Mouse (Mus musculus): ENCODE measurements around the gene Olfr5. TPM values are rescaled to one million over a fixed set of nuclear protein-coding genes. Genes with fewer than 3 reads are reported as not detected.
"Not testable (repeated sequence)": the region's sequence is repeated elsewhere in the genome, so short reads cannot be mapped to it uniquely, and the experiment has no call there.

Gene Olfr5
- polyA plus RNA-seq (2014; fragmentation: Nextera tagmentation; extraction: Ambion mirVana): not detected in 2 replicates

DNA sequence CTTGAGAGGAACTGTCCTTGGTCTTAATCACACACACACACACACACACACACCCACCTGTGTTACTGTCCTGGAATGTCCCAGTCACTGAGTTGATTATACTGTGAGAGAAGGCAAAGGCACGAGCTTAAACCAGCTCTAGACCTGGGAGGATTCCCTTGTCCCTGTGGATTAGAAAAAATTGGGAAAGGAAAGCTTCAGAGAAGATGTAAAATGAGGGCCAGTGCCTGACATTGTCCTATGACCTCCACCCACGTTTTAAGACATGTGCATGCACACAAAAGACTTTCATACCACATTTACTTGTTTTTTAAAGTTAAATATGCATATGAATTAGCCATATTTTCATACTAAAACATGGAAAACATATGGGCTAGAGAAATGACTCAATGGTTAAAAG is at the start of gene Olfr5:
Olfr5 (minus strand) TSS at position 101 of the 400 bp plus-strand sequence.
- Histone ChIP-seq H3K4me1 (ENCODE audit: control insufficient read depth in 2 of 2, insufficient read depth in 2 of 2, low read length in 2 of 2) (no peaks in the 10 kb centered on the region), H3K9ac (ENCODE audit: low read length) (no peak within 1 kb of the TSS), H3K4me3 (ENCODE audit: control insufficient read depth in 1 of 2, insufficient read depth in 1 of 2, low read depth in 1 of 2, low read length in 2 of 2) (no peak within 1 kb of the TSS), H3K27ac (replicated peaks in 1 of 2; ENCODE audit: control insufficient read depth in 1 of 2, insufficient read depth in 1 of 2, low read depth in 2 of 2, low read length in 2 of 2) (no peak within 1 kb of the TSS), H3K4me2 (ENCODE audit: low read length) (no peak within 1 kb of the TSS), H3K36me3 (ENCODE audit: control insufficient read depth, insufficient read depth, low read length) (no peaks in the 10 kb centered on the region), H3K9me3 (ENCODE audit: control insufficient read depth, low read length) (peaks cover 8% of the 10 kb centered on the region; the same call in 1 of the 2 replicates), H3K27me3 (ENCODE audit: control insufficient read depth, insufficient read depth, low read length) (no peaks in the 10 kb centered on the region)
- WGBS: 24% methylated on average over 2 of the region's 2 CpGs
- ATAC-seq (ENCODE audit: insufficient number of reproducible peaks, insufficient read depth, low FRiP score, low read depth): no peak

GRCm38 (mm10) chr7:6526141-6526540 is 39.4 kb upstream of the Olfr5 start:
- H3K9ac ChIP-seq (ENCODE audit: low read length): no peak overlapping the region
- 65% methylated on average over 5 of the region's 5 CpGs for WGBS
- no peak for ATAC-seq (ENCODE audit: insufficient number of reproducible peaks, insufficient read depth, low FRiP score, low read depth)
- H3K27me3 ChIP-seq (ENCODE audit: control insufficient read depth, insufficient read depth, low read length): no peaks in the 10 kb centered on the region
- no peak overlapping the region for H3K4me3 ChIP-seq (ENCODE audit: control insufficient read depth in 1 of 2, insufficient read depth in 1 of 2, low read depth in 1 of 2, low read length in 2 of 2)
- H3K27ac ChIP-seq (replicated peaks in 1 of 2; ENCODE audit: control insufficient read depth in 1 of 2, insufficient read depth in 1 of 2, low read depth in 2 of 2, low read length in 2 of 2): no peak overlapping the region
- no peaks in the 10 kb centered on the region for H3K36me3 ChIP-seq (ENCODE audit: control insufficient read depth, insufficient read depth, low read length)
- no peak overlapping the region for H3K4me2 ChIP-seq (ENCODE audit: low read length)
- H3K9me3 ChIP-seq (ENCODE audit: control insufficient read depth, low read length): peaks cover 20% of the 10 kb centered on the region; the same call in 1 of the 2 replicates
- no peaks in the 10 kb centered on the region for H3K4me1 ChIP-seq (ENCODE audit: control insufficient read depth in 2 of 2, insufficient read depth in 2 of 2, low read length in 2 of 2)

- no peak overlapping the region for H3K27ac ChIP-seq (replicated peaks in 1 of 2; ENCODE audit: control insufficient read depth in 1 of 2, insufficient read depth in 1 of 2, low read depth in 2 of 2, low read length in 2 of 2)
- no peak overlapping the region for H3K4me2 ChIP-seq (ENCODE audit: low read length)
- no peaks in the 10 kb centered on the region for H3K36me3 ChIP-seq (ENCODE audit: control insufficient read depth, insufficient read depth, low read length)
- no peak for ATAC-seq (ENCODE audit: insufficient number of reproducible peaks, insufficient read depth, low FRiP score, low read depth)
- WGBS: 56% methylated on average over 3 of the region's 3 CpGs
- H3K27me3 ChIP-seq (ENCODE audit: control insufficient read depth, insufficient read depth, low read length): no peaks in the 10 kb centered on the region
- peaks cover 22% of the 10 kb centered on the region; the same call in 1 of the 2 replicates for H3K9me3 ChIP-seq (ENCODE audit: control insufficient read depth, low read length)
- H3K9ac ChIP-seq (ENCODE audit: low read length): no peak overlapping the region
- H3K4me3 ChIP-seq (ENCODE audit: control insufficient read depth in 1 of 2, insufficient read depth in 1 of 2, low read depth in 1 of 2, low read length in 2 of 2): no peak overlapping the region
- H3K4me1 ChIP-seq (ENCODE audit: control insufficient read depth in 2 of 2, insufficient read depth in 2 of 2, low read length in 2 of 2): no peaks in the 10 kb centered on the region
Measured at GRCm38 (mm10) chr7:6525001-6525400, 38.3 kb upstream of the Olfr5 start.

GRCm38 (mm10) chr7:6522850-6523249 is 36.1 kb upstream of the Olfr5 start, which contains the start of gene Olfr1349:
Olfr1349 (minus strand) TSS chr7:6522950.
- WGBS: 69% methylated on average over 5 of the region's 5 CpGs
- H3K4me3 ChIP-seq (ENCODE audit: control insufficient read depth in 1 of 2, insufficient read depth in 1 of 2, low read depth in 1 of 2, low read length in 2 of 2): no peak within 1 kb of the TSS
- H3K9ac ChIP-seq (ENCODE audit: low read length): no peak within 1 kb of the TSS
- no peak within 1 kb of the TSS for H3K4me2 ChIP-seq (ENCODE audit: low read length)
- H3K4me1 ChIP-seq (ENCODE audit: control insufficient read depth in 2 of 2, insufficient read depth in 2 of 2, low read length in 2 of 2): no peaks in the 10 kb centered on the region
- H3K27ac ChIP-seq (replicated peaks in 1 of 2; ENCODE audit: control insufficient read depth in 1 of 2, insufficient read depth in 1 of 2, low read depth in 2 of 2, low read length in 2 of 2): no peak within 1 kb of the TSS
- H3K9me3 ChIP-seq (ENCODE audit: control insufficient read depth, low read length): peaks cover 30% of the 10 kb centered on the region; the same call in 1 of the 2 replicates
- no peak for ATAC-seq (ENCODE audit: insufficient number of reproducible peaks, insufficient read depth, low FRiP score, low read depth)
- H3K36me3 ChIP-seq (ENCODE audit: control insufficient read depth, insufficient read depth, low read length): no peaks in the 10 kb centered on the region
- no peaks in the 10 kb centered on the region for H3K27me3 ChIP-seq (ENCODE audit: control insufficient read depth, insufficient read depth, low read length)

DNA sequence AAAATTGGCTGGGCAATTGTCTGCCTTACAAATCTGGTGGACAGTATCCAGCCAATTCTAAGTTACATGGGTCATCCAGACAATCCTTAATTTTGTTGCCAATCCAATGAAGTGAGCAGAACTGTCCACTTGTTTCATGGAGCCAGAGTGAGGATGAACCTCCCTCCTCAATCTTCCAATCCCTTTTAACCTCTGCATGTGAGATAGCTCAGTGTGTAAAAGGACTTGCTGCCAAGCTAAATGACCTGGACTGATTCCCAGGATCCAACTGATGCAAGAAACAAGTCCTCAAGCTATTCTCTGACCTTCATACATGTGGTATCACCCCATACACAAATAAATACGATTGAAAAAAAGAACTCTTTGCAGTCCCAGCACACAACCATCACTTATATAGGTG is 34.9 kb upstream of the Olfr5 start:
- Histone ChIP-seq H3K9ac (ENCODE audit: low read length) (no peak overlapping the region), H3K27ac (replicated peaks in 1 of 2; ENCODE audit: control insufficient read depth in 1 of 2, insufficient read depth in 1 of 2, low read depth in 2 of 2, low read length in 2 of 2) (no peak overlapping the region), H3K4me2 (ENCODE audit: low read length) (no peak overlapping the region), H3K27me3 (ENCODE audit: control insufficient read depth, insufficient read depth, low read length) (no peaks in the 10 kb centered on the region), H3K4me3 (ENCODE audit: control insufficient read depth in 1 of 2, insufficient read depth in 1 of 2, low read depth in 1 of 2, low read length in 2 of 2) (no peak overlapping the region), H3K4me1 (ENCODE audit: control insufficient read depth in 2 of 2, insufficient read depth in 2 of 2, low read length in 2 of 2) (no peaks in the 10 kb centered on the region), H3K36me3 (ENCODE audit: control insufficient read depth, insufficient read depth, low read length) (no peaks in the 10 kb centered on the region), H3K9me3 (ENCODE audit: control insufficient read depth, low read length) (peaks cover 27% of the 10 kb centered on the region; the same call in 1 of the 2 replicates)
- WGBS: 24% methylated on average over 1 of the region's 1 CpGs
- no peak for ATAC-seq (ENCODE audit: insufficient number of reproducible peaks, insufficient read depth, low FRiP score, low read depth)

GRCm38 (mm10) chr7:6508648-6509047 is 21.9 kb upstream of the Olfr5 start, which contains the start of gene Olfr1348:
Olfr1348 (minus strand) TSS chr7:6508748.
- H3K4me2 ChIP-seq (ENCODE audit: low read length): no peak within 1 kb of the TSS
- no peak within 1 kb of the TSS for H3K27ac ChIP-seq (replicated peaks in 1 of 2; ENCODE audit: control insufficient read depth in 1 of 2, insufficient read depth in 1 of 2, low read depth in 2 of 2, low read length in 2 of 2)
- H3K27me3 ChIP-seq (ENCODE audit: control insufficient read depth, insufficient read depth, low read length): no peaks in the 10 kb centered on the region
- no peak within 1 kb of the TSS for H3K4me3 ChIP-seq (ENCODE audit: control insufficient read depth in 1 of 2, insufficient read depth in 1 of 2, low read depth in 1 of 2, low read length in 2 of 2)
- H3K9ac ChIP-seq (ENCODE audit: low read length): no peak within 1 kb of the TSS
- H3K4me1 ChIP-seq (ENCODE audit: control insufficient read depth in 2 of 2, insufficient read depth in 2 of 2, low read length in 2 of 2): no peaks in the 10 kb centered on the region
- H3K36me3 ChIP-seq (ENCODE audit: control insufficient read depth, insufficient read depth, low read length): no peaks in the 10 kb centered on the region
- 67% methylated on average over 1 of the region's 1 CpGs for WGBS
- peaks cover 10% of the 10 kb centered on the region for H3K9me3 ChIP-seq (ENCODE audit: control insufficient read depth, low read length)
- no peak for ATAC-seq (ENCODE audit: insufficient number of reproducible peaks, insufficient read depth, low FRiP score, low read depth)

GRCm38 (mm10) chr7:6499655-6500054 is 12.9 kb upstream of the Olfr5 start, which contains the start of gene Olfr1347:
Olfr1347 (minus strand) TSS chr7:6499755.
- peaks cover 9% of the 10 kb centered on the region; the same call in 1 of the 2 replicates for H3K9me3 ChIP-seq (ENCODE audit: control insufficient read depth, low read length)
- no peaks in the 10 kb centered on the region for H3K36me3 ChIP-seq (ENCODE audit: control insufficient read depth, insufficient read depth, low read length)
- H3K9ac ChIP-seq (ENCODE audit: low read length): no peak within 1 kb of the TSS
- no peaks in the 10 kb centered on the region for H3K27me3 ChIP-seq (ENCODE audit: control insufficient read depth, insufficient read depth, low read length)
- H3K27ac ChIP-seq (replicated peaks in 1 of 2; ENCODE audit: control insufficient read depth in 1 of 2, insufficient read depth in 1 of 2, low read depth in 2 of 2, low read length in 2 of 2): no peak within 1 kb of the TSS
- no peak for ATAC-seq (ENCODE audit: insufficient number of reproducible peaks, insufficient read depth, low FRiP score, low read depth)
- no peak within 1 kb of the TSS for H3K4me2 ChIP-seq (ENCODE audit: low read length)
- 53% methylated on average over 1 of the region's 1 CpGs for WGBS
- H3K4me3 ChIP-seq (ENCODE audit: control insufficient read depth in 1 of 2, insufficient read depth in 1 of 2, low read depth in 1 of 2, low read length in 2 of 2): no peak within 1 kb of the TSS
- H3K4me1 ChIP-seq (ENCODE audit: control insufficient read depth in 2 of 2, insufficient read depth in 2 of 2, low read length in 2 of 2): no peaks in the 10 kb centered on the region

DNA sequence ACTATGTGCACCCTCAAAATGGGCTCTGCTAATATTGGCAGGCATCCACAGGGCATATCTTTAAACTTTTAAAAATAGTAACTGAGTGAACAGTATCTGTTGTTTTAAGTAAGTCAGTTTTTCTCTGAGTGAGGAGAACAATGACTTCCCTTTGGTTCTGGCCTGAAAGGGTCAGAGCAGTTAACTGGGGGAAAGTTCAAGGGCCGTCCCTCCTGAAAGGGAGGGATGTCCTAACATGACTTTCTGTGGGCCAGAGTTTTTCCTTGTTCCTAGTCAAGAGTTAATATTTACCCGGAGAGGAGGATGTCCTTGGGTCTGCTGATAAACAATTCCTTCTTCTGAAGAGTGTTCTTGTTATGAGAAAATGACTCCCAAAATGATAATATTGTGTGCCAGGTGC is 9.1 kb downstream of the Olfr5 start:
- not testable (repeated sequence) for H3K9ac ChIP-seq (ENCODE audit: low read length); H3K4me2 ChIP-seq (ENCODE audit: low read length); H3K27me3 ChIP-seq (ENCODE audit: control insufficient read depth, insufficient read depth, low read length); H3K9me3 ChIP-seq (ENCODE audit: control insufficient read depth, low read length); H3K36me3 ChIP-seq (ENCODE audit: control insufficient read depth, insufficient read depth, low read length); H3K4me3 ChIP-seq (ENCODE audit: control insufficient read depth in 1 of 2, insufficient read depth in 1 of 2, low read depth in 1 of 2, low read length in 2 of 2); ATAC-seq (ENCODE audit: insufficient number of reproducible peaks, insufficient read depth, low FRiP score, low read depth); H3K27ac ChIP-seq (replicated peaks in 1 of 2; ENCODE audit: control insufficient read depth in 1 of 2, insufficient read depth in 1 of 2, low read depth in 2 of 2, low read length in 2 of 2); H3K4me1 ChIP-seq (ENCODE audit: control insufficient read depth in 2 of 2, insufficient read depth in 2 of 2, low read length in 2 of 2)
- WGBS: 63% methylated on average over 2 of the region's 2 CpGs

Measured in heart, embryonic 14.5 days (tissue).